Mouse (Mus musculus) neural tube, embryonic 10.5 days (tissue): Measurements from ENCODE around the gene Lifr.

Source experiments
- DNase-seq: peaks from one replicate; pipeline ENCODE4 v3.0.0-alpha.2; 2017; ENCODE audit warnings: low spot score; ENCODE audit errors: extremely low spot score

The Lifr gene

GRCm38 (mm10) chr15:7154737-7155090, 64.3 kb downstream of the Lifr start:
- DNase-seq: no peak

GRCm38 (mm10) chr15:7157658-7158057, 67.2 kb downstream of the Lifr start:
- DNase-seq: no peak

GRCm38 (mm10) chr15:7159869-7160268, 69.5 kb downstream of the Lifr start:
- DNase-seq: no peak

GRCm38 (mm10) chr15:7160321-7160720, 69.9 kb downstream of the Lifr start:
- DNase-seq: no peak

- DNase-seq: no peak
These were observed 73.4 kb downstream of the Lifr start for GRCm38 (mm10) chr15:7163851-7164250.

- no peak for DNase-seq
These were observed 76.3 kb downstream of the Lifr start for GRCm38 (mm10) chr15:7166735-7167134.

GRCm38 (mm10) chr15:7167238-7167905, 77.0 kb downstream of the Lifr start:
- DNase-seq: no peak

- peak; percentile 47 for DNase-seq
These were observed 77.6 kb downstream of the Lifr start for GRCm38 (mm10) chr15:7167906-7168532.

GRCm38 (mm10) chr15:7172875-7173274, 82.5 kb downstream of the Lifr start:
- DNase-seq: no peak

GRCm38 (mm10) chr15:7173346-7173745, 82.9 kb downstream of the Lifr start:
- no peak for DNase-seq

GRCm38 (mm10) chr15:7173776-7174175, 83.4 kb downstream of the Lifr start:
- DNase-seq: no peak

- no peak for DNase-seq
These were observed 90.2 kb downstream of the Lifr start for GRCm38 (mm10) chr15:7180576-7180975.

- no peak for DNase-seq
These were observed 97.3 kb downstream of the Lifr start for GRCm38 (mm10) chr15:7187682-7188081.

- DNase-seq: no peak
These were observed 99.5 kb downstream of the Lifr start for GRCm38 (mm10) chr15:7189678-7190454.

GRCm38 (mm10) chr15:7191074-7191473, 100.7 kb downstream of the Lifr start:
- no peak for DNase-seq

- DNase-seq: no peak
These were observed 102.2 kb downstream of the Lifr start for GRCm38 (mm10) chr15:7192582-7192981.

GRCm38 (mm10) chr15:7194147-7194720, 103.8 kb downstream of the Lifr start:
- peak; percentile 52 for DNase-seq

- peak; percentile 44 for DNase-seq
These were observed 104.4 kb downstream of the Lifr start for GRCm38 (mm10) chr15:7194748-7195221.

- DNase-seq: no peak
These were observed 107.4 kb downstream of the Lifr start for GRCm38 (mm10) chr15:7197652-7198445.

GRCm38 (mm10) chr15:7198816-7199215, 108.4 kb downstream of the Lifr start:
- DNase-seq: no peak

GRCm38 (mm10) chr15:7200286-7200685, 109.9 kb downstream of the Lifr start:
- DNase-seq: no peak
